Mouse (Mus musculus) stomach, postnatal 0 days (tissue): ENCODE data around the gene Crcp. TPM values are rescaled to one million over a fixed set of nuclear protein-coding genes. Genes with fewer than 3 reads are reported as not detected.

Experiments used
- ATAC-seq: fragments of 200-750 bp; cut with Nextera tagmentation; 2 replicates; pipeline ENCODE4 v1.8.0; 2017; ENCODE audit not compliant: low FRiP score, low TSS enrichment
- DNase-seq: peaks from one replicate; pipeline ENCODE4 v3.0.0-alpha.2; 2016; ENCODE audit warnings: low spot score
- H3K27ac ChIP-seq: fragments of 300-500 bp; sonication (generic); replicated peaks from 2 replicates; pipeline ENCODE4 v1.5.1; 2014; ENCODE audit warnings: mild to moderate bottlenecking, control low read depth
- H3K27me3 ChIP-seq: fragments of 300-500 bp; sonication (generic); 2 replicates; pipeline ENCODE4 v1.6.1; 2014; ENCODE audit warnings: low read length; ENCODE audit not compliant: control insufficient read depth, insufficient read depth
- H3K36me3 ChIP-seq: fragments of 300-500 bp; sonication (generic); 2 replicates; pipeline ENCODE4 v1.6.1; 2014; ENCODE audit warnings: low read length, mixed read lengths; ENCODE audit not compliant: control insufficient read depth, insufficient read depth
- H3K4me1 ChIP-seq: fragments of 300-500 bp; sonication (generic); replicated peaks from 2 replicates; pipeline ENCODE4 v1.6.1; 2014; ENCODE audit warnings: antibody characterized with exemption; ENCODE audit not compliant: control insufficient read depth, insufficient read depth
- H3K4me2 ChIP-seq: fragments of 300-500 bp; sonication (generic); replicated peaks from 2 replicates; pipeline ENCODE4 v1.6.1; 2014; ENCODE audit warnings: low read depth, mild to moderate bottlenecking, control low read depth, moderate library complexity
- H3K4me3 ChIP-seq: fragments of 300-500 bp; sonication (generic); 2 replicates; pipeline ENCODE4 v1.5.1; 2014; ENCODE audit warnings: low read depth, low read length, control low read depth
- H3K9ac ChIP-seq: fragments of 300-500 bp; sonication (generic); 2 replicates; pipeline ENCODE4 v1.6.1; 2014; ENCODE audit warnings: mild to moderate bottlenecking, low read length, control low read depth, mixed read lengths
- H3K9me3 ChIP-seq: fragments of 300-500 bp; sonication (generic); 2 replicates; pipeline ENCODE4 v1.6.1; 2016; ENCODE audit warnings: low read length; ENCODE audit not compliant: control insufficient read depth
- CTCF ChIP-seq: IDR thresholded peaks from 2 replicates; pipeline ENCODE4 v1.5.1; 2016; ENCODE audit warnings: antibody characterized with exemption, low read depth, mild to moderate bottlenecking, moderate library complexity
- EP300 ChIP-seq: optimal IDR thresholded peaks from 2 replicates; pipeline ENCODE3; 2016; ENCODE audit warnings: antibody characterized with exemption
- WGBS: fragments of 180-500 bp; shearing (Covaris S2); extraction: QIAGEN DNeasy Blood & Tissue Kit; methylation state at CpG from one replicate; pipeline ENCODE4 v1.1.7; 2014; 5-methylcytosine and 5-hydroxymethylcytosine counted together
- polyA plus RNA-seq: library from polyadenylated mRNA; unstranded; fragments of >200 nt; fragmentation: Nextera tagmentation; extraction: Ambion mirVana; gene quantifications from 2 replicates; pipeline ENCODE4 v1.2.1, GENCODE M21; 2015

Crcp gene
- polyA plus RNA-seq, 1 experiment from 2014 or later, result 26.0 TPM

GRCm38 (mm10) chr5:130063760-130064159 lies 34.7 kb downstream of the Crcp start:
- Histone ChIP-seq H3K9me3 (no peaks in the 10 kb centered on the region), H3K27me3 (no peaks in the 10 kb centered on the region), H3K4me2 (no peak overlapping the region), H3K4me3 (no peak overlapping the region), H3K36me3 (no peaks in the 10 kb centered on the region), H3K27ac (peak overlapping the region; percentile 53), H3K9ac (no peak overlapping the region), H3K4me1 (no peaks in the 10 kb centered on the region; the same call in 1 of the 2 replicates)
- DNase-seq (peak; percentile 57), ATAC-seq (peak; percentile 71)
- whole genome bisulfite sequencing, result 63% methylated on average over 2 of the region's 2 CpGs
- TF ChIP-seq CTCF (no peak), EP300 (no peak)

DNA sequence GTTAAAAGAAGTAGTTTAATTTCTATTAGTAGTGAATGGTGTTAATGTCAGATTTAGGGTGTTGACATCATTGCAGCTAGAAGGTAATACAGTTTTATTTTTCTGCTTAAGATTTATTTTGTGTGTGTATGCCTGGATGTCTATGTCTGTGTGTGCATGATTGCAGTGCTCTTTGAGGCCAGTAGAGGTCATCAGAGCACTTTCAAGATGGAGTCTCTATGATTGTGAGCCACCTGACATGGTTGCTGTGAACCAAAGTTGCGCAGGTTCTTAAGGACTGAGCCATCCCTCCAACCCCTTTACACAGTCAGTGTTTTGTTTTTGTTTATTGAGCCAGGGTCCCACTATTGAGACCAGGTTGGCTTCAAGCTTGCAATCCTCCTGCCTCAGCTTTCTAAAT lies 36.5 kb downstream of the Crcp start:
- TF ChIP-seq EP300 (no peak), CTCF (peak; percentile 65)
- H3K9ac ChIP-seq, result no peak overlapping the region
- 97% methylated on average over 1 of the region's 1 CpGs for WGBS
- no peak for ATAC-seq
- no peak overlapping the region for H3K27ac ChIP-seq
- DNase-seq, result no peak
- H3K4me2 ChIP-seq, result no peak overlapping the region
- no peaks in the 10 kb centered on the region for H3K36me3 ChIP-seq
- H3K27me3 ChIP-seq, result no peaks in the 10 kb centered on the region
- H3K4me1 ChIP-seq, result no peaks in the 10 kb centered on the region
- H3K9me3 ChIP-seq, result no peaks in the 10 kb centered on the region
- H3K4me3 ChIP-seq, result no peak overlapping the region

DNA sequence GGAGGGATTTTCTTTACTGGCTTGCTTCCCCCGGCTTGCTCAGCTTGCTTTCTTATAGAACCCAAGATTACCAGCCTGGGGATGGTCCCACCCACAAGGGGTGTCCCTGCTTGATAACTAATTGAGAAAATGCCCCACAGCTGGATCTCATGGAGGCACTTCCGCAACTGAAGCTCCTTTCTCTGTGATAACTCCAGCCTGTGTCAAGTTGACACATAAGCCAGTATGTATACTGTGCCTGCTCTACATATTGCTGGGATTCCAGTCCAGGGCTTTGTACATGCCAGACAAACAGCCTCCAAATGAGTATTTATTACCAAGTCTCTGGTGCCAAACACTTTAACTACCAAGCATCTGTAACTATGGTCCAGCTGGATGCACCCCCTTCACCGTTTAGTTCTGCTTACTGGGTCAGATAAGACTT lies 38.8 kb downstream of the Crcp start:
- WGBS, result 56% methylated on average over 3 of the region's 3 CpGs
- Histone ChIP-seq H3K27ac (no peak overlapping the region), H3K9ac (no peak overlapping the region), H3K4me2 (no peak overlapping the region), H3K9me3 (no peaks in the 10 kb centered on the region), H3K27me3 (no peaks in the 10 kb centered on the region; the same call in 1 of the 2 replicates), H3K36me3 (no peaks in the 10 kb centered on the region), H3K4me1 (no peaks in the 10 kb centered on the region), H3K4me3 (no peak overlapping the region)
- ATAC-seq (no peak), DNase-seq (no peak)
- TF ChIP-seq EP300, result no peak
- no peak for TF ChIP-seq CTCF

GRCm38 (mm10) chr5:130073026-130073425 lies 43.9 kb downstream of the Crcp start, which contains the start of gene Tpst1:
Gene Tpst1 (plus strand): TSS chr5:130073326.
- Histone ChIP-seq H3K27ac (no peak within 1 kb of the TSS), H3K4me3 (no peak within 1 kb of the TSS), H3K27me3 (no peaks in the 10 kb centered on the region; the same call in 1 of the 2 replicates), H3K36me3 (no peaks in the 10 kb centered on the region), H3K9ac (no peak within 1 kb of the TSS), H3K4me2 (no peak within 1 kb of the TSS), H3K9me3 (no peaks in the 10 kb centered on the region), H3K4me1 (no peaks in the 10 kb centered on the region)
- 84% methylated on average over 6 of the region's 6 CpGs for WGBS
- DNase-seq (no peak), ATAC-seq (no peak)
- TF ChIP-seq EP300, result no peak
- TF ChIP-seq CTCF, result no peak

DNA sequence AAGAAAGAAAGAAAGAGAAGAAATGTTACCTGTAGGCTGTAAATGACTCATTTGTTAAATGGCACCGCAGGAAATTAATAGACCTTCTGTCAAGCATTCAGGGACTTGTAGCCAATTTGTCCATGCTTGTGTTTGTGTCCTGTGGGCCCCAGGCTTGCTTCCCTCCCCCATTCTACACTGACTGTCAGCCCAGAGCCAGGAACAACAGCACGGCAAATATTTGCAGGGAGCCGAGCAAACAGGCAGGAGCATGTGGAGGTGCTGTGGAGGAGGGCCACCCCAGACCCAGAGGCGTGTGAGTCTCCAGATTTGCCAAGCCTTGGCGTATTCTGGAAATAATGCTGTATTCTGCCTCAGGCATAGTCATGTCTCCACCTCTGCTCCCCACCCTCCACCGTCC lies 45.4 kb downstream of the Crcp start:
- ATAC-seq, result peak; percentile 79
- H3K27ac ChIP-seq, result peak overlapping the region; percentile 71
- H3K4me1 ChIP-seq, result 0 out of 2 replicates have a peak, but pooled peaks cover 2% of the 10 kb centered on the region
- H3K9me3 ChIP-seq, result no peaks in the 10 kb centered on the region
- no peaks in the 10 kb centered on the region; the same call in 1 of the 2 replicates for H3K27me3 ChIP-seq
- TF ChIP-seq CTCF, result no peak
- TF ChIP-seq EP300, result no peak
- H3K9ac ChIP-seq, result no peak overlapping the region
- no peak overlapping the region for H3K4me3 ChIP-seq
- peak overlapping the region; percentile 25; the same call in 1 of the 2 replicates for H3K4me2 ChIP-seq
- no peaks in the 10 kb centered on the region for H3K36me3 ChIP-seq
- 50% methylated on average over 6 of the region's 6 CpGs for WGBS
- DNase-seq, result peak; percentile 76

DNA sequence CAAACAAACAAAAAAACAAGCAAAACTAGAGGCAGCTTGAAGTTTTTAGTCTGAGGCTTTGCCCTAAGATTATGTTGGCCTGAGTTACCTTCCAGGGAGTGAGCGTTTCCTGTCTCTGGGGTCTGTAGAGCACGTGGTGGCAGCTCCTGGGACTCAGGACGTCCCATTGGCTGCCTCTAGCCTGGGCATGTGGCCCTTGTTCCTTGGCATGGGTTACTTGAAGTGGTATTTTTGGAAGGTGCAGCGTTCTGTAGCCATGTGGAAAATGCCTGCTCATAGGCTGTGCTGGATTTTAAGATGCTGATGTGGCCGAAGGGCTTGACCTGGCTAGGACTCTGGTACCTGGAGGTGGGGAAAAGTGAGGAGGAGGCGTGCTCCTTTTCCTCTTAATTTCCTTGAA lies 47.3 kb downstream of the Crcp start:
- Histone ChIP-seq H3K9ac (no peak overlapping the region), H3K9me3 (no peaks in the 10 kb centered on the region), H3K4me1 (0 out of 2 replicates have a peak, but pooled peaks cover 2% of the 10 kb centered on the region), H3K27me3 (no peaks in the 10 kb centered on the region), H3K4me3 (no peak overlapping the region), H3K27ac (no peak overlapping the region), H3K36me3 (no peaks in the 10 kb centered on the region), H3K4me2 (no peak overlapping the region)
- no peak for ATAC-seq
- WGBS, result 61% methylated on average over 6 of the region's 6 CpGs
- TF ChIP-seq EP300 (no peak), CTCF (no peak)
- DNase-seq, result no peak
